Mouse (Mus musculus) monocyte, adult 59 days (primary cell): Measurements from ENCODE around the gene Wfdc17. TPM values are rescaled to one million over a fixed set of nuclear protein-coding genes. Genes with fewer than 3 reads are reported as not detected.

Experiments
- total RNA-seq, 2 experiments: library from RNA; stranded (reverse); gene quantifications; one replicate each; pipeline ENCODE4 v1.2.4; 2023

Wfdc17 gene
- 100 to 1,000 TPM in 1 of 2 experiments, 10 to 100 TPM in 1; 80.2 to 115 TPM for total RNA-seq

DNA sequence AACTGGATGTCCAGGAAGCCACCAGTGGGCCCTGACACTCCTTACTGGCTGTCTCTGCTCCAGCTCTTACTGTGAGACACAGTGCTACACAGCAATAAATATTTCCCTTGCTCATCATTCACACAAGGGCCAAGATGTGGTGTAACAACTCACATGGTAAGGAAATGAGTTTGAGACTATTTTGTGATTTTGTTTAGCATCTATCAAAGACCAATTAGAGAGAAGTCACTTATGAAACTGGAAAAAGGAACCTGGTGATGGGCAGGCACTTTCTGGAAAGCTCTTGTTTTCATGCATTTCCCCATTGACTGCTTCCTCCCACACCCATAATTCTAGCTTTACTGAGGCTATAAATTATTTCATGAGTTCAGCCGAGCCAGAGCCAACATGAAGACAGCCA, at the start of gene Wfdc17:
Wfdc17 (plus strand) TSS at position 287 of the 400 bp plus-strand sequence.

GRCm38 (mm10) chr11:83662204-83662603, 41.6 kb upstream of the Wfdc17 start, which contains the start of gene Ccl4:
Ccl4 (plus strand) TSS chr11:83662584.

GRCm38 (mm10) chr11:83708715-83709114, 4.9 kb downstream of the Wfdc17 start, which contains the start of gene Wfdc18:
Wfdc18 (plus strand) TSS chr11:83709015.

DNA sequence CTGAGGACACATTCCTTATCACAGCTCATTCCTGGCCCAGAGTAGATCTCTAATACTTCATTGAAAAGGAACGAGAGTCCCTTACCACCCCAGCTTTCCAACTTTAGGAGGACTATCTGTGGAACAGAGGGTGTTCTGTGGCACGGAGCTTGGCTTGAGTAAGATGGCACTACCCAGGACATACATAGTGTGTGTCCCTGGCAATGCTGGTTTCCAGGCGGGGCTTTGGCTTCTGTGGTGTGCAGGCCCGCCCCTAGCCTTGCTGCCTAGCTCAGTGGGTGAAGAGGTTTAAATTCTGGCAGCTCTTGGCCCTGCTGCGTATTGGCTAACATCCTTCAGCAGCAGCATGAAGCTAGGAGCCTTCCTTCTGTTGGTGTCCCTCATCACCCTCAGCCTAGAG, 42.9 kb downstream of the Wfdc17 start, which contains the start of gene Wfdc21:
Wfdc21 (plus strand) TSS at position 260 of the 400 bp plus-strand sequence.

GRCm38 (mm10) chr11:83753581-83754181, 49.9 kb downstream of the Wfdc17 start, which contains the start of gene Heatr6:
Heatr6 (plus strand) TSS chr11:83753696.

Other genes with a start within 250 kb of the Wfdc17 start
- 1 to 10 TPM; 1.5 TPM for gene Mmp28, start 240.9 kb upstream of the Wfdc17 start, total RNA-seq
- gene Taf15, start 230.9 kb upstream of the Wfdc17 start, total RNA-seq = 10 to 100 TPM; 82.3 to 97.0 TPM
- gene Heatr9, start 181.8 kb upstream of the Wfdc17 start, total RNA-seq = not detected
- 10 to 100 TPM; 24.6 to 29.4 TPM for gene Ccl5, start 173.5 kb upstream of the Wfdc17 start, total RNA-seq
- gene Ccl9, start 125.4 kb upstream of the Wfdc17 start, total RNA-seq = 100 to 1,000 TPM; 325 to 345 TPM
- gene Ccl6, start 110.9 kb upstream of the Wfdc17 start, total RNA-seq = 100 to 1,000 TPM; 669 to 836 TPM
- not detected for gene Rpl9-ps1, start 58.4 kb upstream of the Wfdc17 start, total RNA-seq
- 100 to 1,000 TPM; 186 to 201 TPM for gene Ccl3, start 54.6 kb upstream of the Wfdc17 start, total RNA-seq
- gene Ccl4, start 41.4 kb upstream of the Wfdc17 start, total RNA-seq = 10 to 100 TPM; 23.7 to 26.8 TPM
- gene Wfdc18, start 5.0 kb downstream of the Wfdc17 start, total RNA-seq = 1 to 10 TPM; 1.5 to 3.1 TPM
- gene Wfdc21, start 42.9 kb downstream of the Wfdc17 start, total RNA-seq = not detected
- 10 to 100 TPM; 20.8 to 23.0 TPM for gene Heatr6, start 49.7 kb downstream of the Wfdc17 start, total RNA-seq
- not detected for gene Hnf1b, start 146.1 kb downstream of the Wfdc17 start, total RNA-seq
- 10 to 100 TPM; 25.6 to 28.6 TPM for gene Ddx52, start 238.1 kb downstream of the Wfdc17 start, total RNA-seq